Mouse (Mus musculus) lung, postnatal 0 days (tissue): ENCODE results near the gene Xdh.

Source experiments
- CTCF ChIP-seq: IDR thresholded peaks from 2 replicates; pipeline ENCODE4 v1.5.1; 2016; ENCODE audit warnings: antibody characterized with exemption, mild to moderate bottlenecking
- EP300 ChIP-seq: IDR thresholded peaks from 2 replicates; pipeline ENCODE4 v1.6.1; 2016; ENCODE audit warnings: antibody characterized with exemption, mild to moderate bottlenecking, control low read depth

GRCm38 (mm10) chr17:73933616-73934015, 16.4 kb downstream of the Xdh start:
- TF ChIP-seq CTCF (no peak), EP300 (no peak)
